Mouse (Mus musculus) E14TG2a.4 (cell line): ENCODE measurements around the gene Sall4.

Source experiments
- CTCF ChIP-seq: conservative IDR thresholded peaks from 2 replicates; pipeline ENCODE4 v1.5.1; 2014; ENCODE audit warnings: low read length
- NANOG ChIP-seq: IDR thresholded peaks from 2 replicates; pipeline ENCODE4 v1.6.1; 2014; ENCODE audit warnings: borderline replicate concordance, low read length, mixed read lengths

DNA sequence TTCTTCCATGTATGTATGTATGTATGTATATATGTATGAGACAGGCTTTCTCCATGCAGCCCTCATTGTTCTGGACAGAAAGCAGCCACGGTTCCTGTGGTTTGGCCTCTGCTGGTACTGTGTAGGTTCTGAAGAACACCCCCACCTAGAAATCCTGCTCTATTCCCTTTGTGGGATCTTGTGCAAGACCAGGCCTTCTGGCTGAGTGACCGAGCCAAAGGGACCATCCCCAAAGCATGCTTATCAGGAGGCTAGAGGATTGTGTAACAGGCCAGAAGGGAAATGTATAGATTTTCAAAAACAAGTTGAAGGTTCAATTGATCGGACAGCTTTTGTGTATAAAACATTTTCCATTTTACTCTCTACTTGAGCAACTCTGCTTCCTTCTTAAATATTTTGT, 8.5 kb upstream of the Sall4 start:
- TF ChIP-seq CTCF (no peak), NANOG (no peak)
